Mouse (Mus musculus) cerebellum, adult 9-10 months (tissue): ENCODE results near the gene Stk25.

Source experiments
- DNase-seq: peaks from one replicate; pipeline ENCODE4 v3.0.0; 2022

Stk25 gene

DNA sequence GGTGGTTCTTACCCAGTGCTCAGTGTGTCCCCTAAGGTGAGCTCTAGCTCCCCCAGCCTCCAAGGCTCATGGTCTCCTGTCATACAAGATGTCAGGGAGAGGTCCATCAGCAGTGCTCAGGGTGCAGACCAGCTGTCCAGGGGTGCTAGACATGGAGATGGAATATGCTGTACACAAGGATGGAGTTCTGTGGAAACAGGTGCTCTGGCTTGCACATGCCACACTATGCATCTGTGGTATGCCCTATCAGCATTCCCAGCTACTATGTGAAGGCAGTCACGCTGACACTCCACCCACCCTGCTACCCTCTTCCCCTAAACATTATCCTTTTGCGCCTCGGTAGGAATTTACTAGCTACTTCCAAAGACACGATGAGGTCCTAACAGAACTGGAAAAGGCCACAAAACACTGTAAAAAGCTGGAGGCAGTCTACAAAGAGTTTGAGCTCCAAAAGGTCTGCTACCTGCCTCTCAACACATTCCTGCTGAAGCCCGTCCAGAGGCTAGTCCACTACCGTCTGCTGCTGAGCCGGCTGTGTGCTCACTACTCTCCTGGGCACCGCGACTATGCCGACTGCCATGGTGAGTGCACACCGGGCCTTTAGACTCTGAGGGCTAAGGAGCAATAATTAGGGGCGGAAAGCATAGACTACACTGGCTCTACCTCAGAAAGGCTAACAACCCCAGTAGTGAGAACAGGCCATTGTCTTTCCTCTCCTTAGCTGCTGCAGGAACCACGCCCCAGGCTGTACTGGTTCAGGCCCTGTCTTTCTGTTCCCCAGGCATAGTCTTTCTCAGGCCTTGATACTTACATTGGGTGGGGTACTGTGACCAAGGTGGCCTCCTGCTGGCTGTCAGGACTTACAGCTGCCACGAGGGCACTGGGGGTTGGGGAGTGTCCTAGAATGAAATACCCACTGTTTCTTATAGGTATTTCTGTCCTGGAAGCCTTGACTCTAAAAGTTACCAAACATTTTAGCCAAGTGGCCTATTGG lies 51.1 kb downstream of the Stk25 start:
- DNase-seq: no peak

DNA sequence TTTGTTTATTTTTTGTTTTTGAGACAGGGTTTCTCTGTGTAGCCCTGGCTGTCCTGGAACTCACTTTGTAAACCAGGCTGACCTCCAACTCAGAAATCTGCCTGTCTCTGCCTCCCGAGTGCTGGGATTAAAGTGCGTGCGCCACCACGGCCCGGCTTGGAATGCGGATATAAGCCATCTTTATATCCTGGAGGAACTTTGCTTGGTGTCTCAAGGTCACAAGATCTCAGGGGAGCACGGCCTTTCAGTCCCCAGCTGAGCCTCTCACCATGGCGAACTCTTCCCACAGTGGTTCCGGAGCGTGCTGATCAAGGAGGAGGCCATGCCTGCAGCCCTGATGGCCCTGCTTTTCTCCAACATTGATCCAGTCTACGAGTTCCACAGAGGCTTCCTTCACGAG lies 54.5 kb downstream of the Stk25 start:
- DNase-seq: no peak

- DNase-seq: no peak
Measured at GRCm38 (mm10) chr1:93602911-93603310, 55.5 kb downstream of the Stk25 start.

GRCm38 (mm10) chr1:93595916-93596315 lies 62.5 kb downstream of the Stk25 start:
- no peak for DNase-seq

DNA sequence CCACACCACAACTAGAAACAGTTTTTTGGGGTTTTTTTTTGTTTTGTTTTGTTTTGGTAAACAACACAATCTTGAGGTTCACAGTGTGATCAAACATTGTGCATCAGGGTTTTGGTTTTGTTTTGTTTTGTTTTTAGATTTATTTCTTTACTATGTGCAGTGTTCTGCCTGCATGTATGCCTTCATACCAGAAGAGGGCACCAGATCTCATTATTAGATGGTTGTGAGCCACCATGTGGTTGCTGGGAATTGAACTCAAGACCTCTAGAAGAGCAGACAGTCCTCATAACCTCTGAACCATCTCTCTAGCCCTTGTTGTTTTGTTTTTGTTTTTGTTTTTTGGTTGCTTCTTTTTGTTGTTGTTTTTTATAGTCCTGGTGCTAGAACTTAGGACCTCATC lies 64.5 kb downstream of the Stk25 start:
- DNase-seq: no peak

DNA sequence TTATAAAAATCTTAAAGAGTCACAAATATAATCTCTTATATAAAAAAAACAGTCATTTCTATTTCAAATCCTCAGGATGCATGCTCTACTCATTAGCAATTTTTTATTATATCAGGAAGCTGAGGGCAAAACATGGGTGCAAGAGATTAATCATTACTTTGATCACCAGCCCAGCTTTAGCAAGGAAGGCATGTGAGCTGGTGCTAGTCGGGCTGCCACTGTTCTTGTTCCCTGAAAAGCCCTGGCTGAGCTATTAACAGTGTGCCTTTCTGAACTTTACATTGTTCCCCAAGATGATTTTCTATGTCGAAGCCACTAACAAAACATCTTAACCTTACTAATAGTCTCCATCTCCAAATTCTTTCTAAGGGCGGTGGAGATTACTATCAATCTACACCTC lies 70.1 kb downstream of the Stk25 start:
- DNase-seq: no peak

GRCm38 (mm10) chr1:93581545-93581944 lies 76.9 kb downstream of the Stk25 start:
- no peak for DNase-seq

DNA sequence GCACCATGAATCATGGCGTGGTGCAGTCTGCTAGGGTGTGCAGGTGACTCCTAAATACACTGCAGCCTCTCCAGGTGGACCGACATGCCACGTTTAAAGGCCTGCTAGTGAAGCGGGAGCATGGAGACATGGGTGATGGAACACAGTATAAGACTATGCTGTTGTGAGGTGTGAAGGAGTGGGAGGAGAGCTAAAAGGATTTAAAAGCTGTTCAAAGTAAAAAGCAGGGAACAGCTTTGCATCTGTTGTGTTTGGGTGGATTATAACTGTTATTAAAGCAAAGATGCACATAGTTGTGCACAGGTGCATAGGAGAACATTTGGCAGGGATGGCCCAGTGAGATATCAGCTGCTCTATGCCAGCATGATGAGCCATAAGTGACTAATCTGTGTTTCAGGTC lies 80.6 kb downstream of the Stk25 start:
- DNase-seq: no peak

- no peak for DNase-seq
Measured at GRCm38 (mm10) chr1:93577066-93577465, 81.4 kb downstream of the Stk25 start.
